Mouse (Mus musculus) neural tube, embryonic 11.5 days (tissue): ENCODE measurements around the gene Klrg1. TPM values are rescaled to one million over a fixed set of nuclear protein-coding genes. Genes with fewer than 3 reads are reported as not detected.

Experiments used
- ATAC-seq: fragments of 200-750 bp; cut with Nextera tagmentation; 2 replicates; pipeline ENCODE4 v1.8.0; 2017; ENCODE audit warnings: moderate number of reproducible peaks, mild to moderate bottlenecking, moderate TSS enrichment, moderate library complexity; ENCODE audit not compliant: insufficient read depth, low FRiP score, low TSS enrichment
- DNase-seq: peaks from one replicate; pipeline ENCODE4 v3.0.0-alpha.2; 2015; ENCODE audit warnings: low spot score
- H3K27ac ChIP-seq: fragments of 300-500 bp; sonication (generic); 2 replicates; pipeline ENCODE4 v1.5.1; 2014; ENCODE audit warnings: low read depth, mild to moderate bottlenecking, low read length
- H3K27me3 ChIP-seq: fragments of 300-500 bp; sonication (generic); 2 replicates; pipeline ENCODE4 v1.6.1; 2014; ENCODE audit warnings: mild to moderate bottlenecking, low read length, mixed read lengths; ENCODE audit not compliant: control insufficient read depth, insufficient read depth
- H3K36me3 ChIP-seq: fragments of 300-500 bp; sonication (generic); 2 replicates; pipeline ENCODE4 v1.6.1; 2014; ENCODE audit warnings: mild to moderate bottlenecking, low read length, moderate library complexity, mixed read lengths; ENCODE audit not compliant: control insufficient read depth, insufficient read depth
- H3K4me1 ChIP-seq: fragments of 300-500 bp; sonication (generic); 2 replicates; pipeline ENCODE4 v1.6.1; 2014; ENCODE audit warnings: low read length, mixed read lengths; ENCODE audit not compliant: control insufficient read depth, insufficient read depth
- H3K4me2 ChIP-seq: fragments of 300-500 bp; sonication (generic); 2 replicates; pipeline ENCODE4 v1.6.1; 2014; ENCODE audit warnings: low read depth, mild to moderate bottlenecking, moderate library complexity
- H3K4me3 ChIP-seq: fragments of 300-500 bp; sonication (generic); 2 replicates; pipeline ENCODE4 v1.5.1; 2014; ENCODE audit warnings: low read depth, low read length
- H3K9ac ChIP-seq: fragments of 300-500 bp; sonication (generic); 2 replicates; pipeline ENCODE4 v1.6.1; 2014; ENCODE audit warnings: mild to moderate bottlenecking, low read length
- H3K9me3 ChIP-seq: fragments of 300-500 bp; sonication (generic); 2 replicates; pipeline ENCODE4 v1.6.1; 2016; ENCODE audit warnings: low read length; ENCODE audit not compliant: control insufficient read depth
- WGBS: fragments of 180-500 bp; shearing (Covaris S2); extraction: QIAGEN DNeasy Blood & Tissue Kit; methylation state at CpG from one replicate; pipeline ENCODE4 v1.1.7; 2014; 5-methylcytosine and 5-hydroxymethylcytosine counted together
- polyA plus RNA-seq: library from polyadenylated mRNA; unstranded; fragments of >200 nt; fragmentation: Nextera tagmentation; extraction: Ambion mirVana; gene quantifications from 2 replicates; pipeline ENCODE4 v1.2.1, GENCODE M21; 2014

Gene Klrg1
- polyA plus RNA-seq, 1 experiment from 2014 or later = not detected

- ATAC-seq = no peak
Observed at GRCm38 (mm10) chr6:122289313-122289712, 6.6 kb upstream of the Klrg1 start.

GRCm38 (mm10) chr6:122288263-122288662 is 5.6 kb upstream of the Klrg1 start:
- no peaks in the 10 kb centered on the region for H3K4me1 ChIP-seq
- no peak for DNase-seq
- H3K27ac ChIP-seq = no peak overlapping the region
- no peak for ATAC-seq
- no peak overlapping the region for H3K4me2 ChIP-seq
- no peaks in the 10 kb centered on the region for H3K27me3 ChIP-seq
- WGBS = 48% methylated on average over 1 of the region's 1 CpGs
- H3K36me3 ChIP-seq = no peaks in the 10 kb centered on the region
- no peaks in the 10 kb centered on the region for H3K9me3 ChIP-seq
- H3K9ac ChIP-seq = no peak overlapping the region
- no peak overlapping the region for H3K4me3 ChIP-seq

More at GRCm38 (mm10) chr6:122289313-122289712, 6.6 kb upstream of the Klrg1 start:
- H3K4me1 ChIP-seq = no peaks in the 10 kb centered on the region
- no peak overlapping the region for H3K9ac ChIP-seq
- 65% methylated on average over 1 of the region's 1 CpGs for WGBS
- DNase-seq = no peak
- H3K4me2 ChIP-seq = no peak overlapping the region
- H3K36me3 ChIP-seq = no peaks in the 10 kb centered on the region
- no peak overlapping the region for H3K27ac ChIP-seq
- no peak overlapping the region for H3K4me3 ChIP-seq
- H3K9me3 ChIP-seq = no peaks in the 10 kb centered on the region
- H3K27me3 ChIP-seq = no peaks in the 10 kb centered on the region

- no peak overlapping the region for H3K4me3 ChIP-seq
- H3K9ac ChIP-seq = no peak overlapping the region
- no peak for DNase-seq
- H3K4me1 ChIP-seq = no peaks in the 10 kb centered on the region
- H3K27me3 ChIP-seq = no peaks in the 10 kb centered on the region
- no peaks in the 10 kb centered on the region for H3K9me3 ChIP-seq
- no peaks in the 10 kb centered on the region for H3K36me3 ChIP-seq
- no peak for ATAC-seq
- H3K4me2 ChIP-seq = no peak overlapping the region
- WGBS = 95% methylated on average over 1 of the region's 1 CpGs
- no peak overlapping the region for H3K27ac ChIP-seq
Observed at GRCm38 (mm10) chr6:122284823-122285222, 2.1 kb upstream of the Klrg1 start.

GRCm38 (mm10) chr6:122284304-122284703 is 1.6 kb upstream of the Klrg1 start:
- WGBS = 86% methylated on average over 4 of the region's 4 CpGs
- Histone ChIP-seq H3K27me3 (no peaks in the 10 kb centered on the region), H3K27ac (no peak overlapping the region), H3K36me3 (no peaks in the 10 kb centered on the region), H3K9ac (no peak overlapping the region), H3K4me3 (no peak overlapping the region), H3K4me2 (no peak overlapping the region), H3K9me3 (no peaks in the 10 kb centered on the region), H3K4me1 (no peaks in the 10 kb centered on the region)
- ATAC-seq = no peak
- DNase-seq = no peak

- no peak overlapping the region for H3K9ac ChIP-seq
- no peaks in the 10 kb centered on the region for H3K4me1 ChIP-seq
- ATAC-seq = no peak
- H3K4me3 ChIP-seq = no peak overlapping the region
- no peaks in the 10 kb centered on the region for H3K9me3 ChIP-seq
- no peak overlapping the region for H3K4me2 ChIP-seq
- no peak for DNase-seq
- no peak overlapping the region for H3K27ac ChIP-seq
- no peaks in the 10 kb centered on the region for H3K36me3 ChIP-seq
- no peaks in the 10 kb centered on the region for H3K27me3 ChIP-seq
- WGBS = 87% methylated on average over 2 of the region's 2 CpGs
Observed at GRCm38 (mm10) chr6:122283429-122283828, 747 bp upstream of the Klrg1 start.

- no peaks in the 10 kb centered on the region for H3K4me1 ChIP-seq
- H3K4me3 ChIP-seq = no peak overlapping the region
- no peak for ATAC-seq
- no peaks in the 10 kb centered on the region for H3K27me3 ChIP-seq
- H3K9ac ChIP-seq = no peak overlapping the region
- WGBS = 90% methylated on average over 7 of the region's 7 CpGs
- H3K9me3 ChIP-seq = no peaks in the 10 kb centered on the region
- no peak overlapping the region for H3K4me2 ChIP-seq
- no peak overlapping the region for H3K27ac ChIP-seq
- H3K36me3 ChIP-seq = no peaks in the 10 kb centered on the region
- no peak for DNase-seq
Observed at GRCm38 (mm10) chr6:122276565-122276964, 6.1 kb downstream of the Klrg1 start.

- 72% methylated on average over 5 of the region's 5 CpGs for WGBS
- Histone ChIP-seq H3K36me3 (no peaks in the 10 kb centered on the region), H3K9me3 (no peaks in the 10 kb centered on the region), H3K4me1 (no peaks in the 10 kb centered on the region), H3K4me2 (no peak overlapping the region), H3K27me3 (no peaks in the 10 kb centered on the region), H3K9ac (no peak overlapping the region), H3K4me3 (no peak overlapping the region), H3K27ac (no peak overlapping the region)
- no peak for DNase-seq
- ATAC-seq = no peak
Observed at GRCm38 (mm10) chr6:122274546-122274945, 8.1 kb downstream of the Klrg1 start.

GRCm38 (mm10) chr6:122270152-122270551 is 12.5 kb downstream of the Klrg1 start:
- H3K4me2 ChIP-seq = no peak overlapping the region
- H3K27me3 ChIP-seq = no peaks in the 10 kb centered on the region
- no peak for ATAC-seq
- H3K9ac ChIP-seq = no peak overlapping the region
- H3K36me3 ChIP-seq = no peaks in the 10 kb centered on the region
- H3K4me3 ChIP-seq = no peak overlapping the region
- H3K27ac ChIP-seq = no peak overlapping the region
- no peaks in the 10 kb centered on the region for H3K9me3 ChIP-seq
- no peak for DNase-seq
- WGBS = 85% methylated on average over 11 of the region's 11 CpGs
- no peaks in the 10 kb centered on the region for H3K4me1 ChIP-seq

- H3K27me3 ChIP-seq = no peaks in the 10 kb centered on the region
- H3K36me3 ChIP-seq = no peaks in the 10 kb centered on the region
- whole genome bisulfite sequencing = 90% methylated on average over 4 of the region's 4 CpGs
- no peak overlapping the region for H3K9ac ChIP-seq
- no peaks in the 10 kb centered on the region for H3K9me3 ChIP-seq
- H3K4me2 ChIP-seq = no peak overlapping the region
- no peak overlapping the region for H3K4me3 ChIP-seq
- no peak overlapping the region for H3K27ac ChIP-seq
- ATAC-seq (no peak), DNase-seq (no peak)
- H3K4me1 ChIP-seq = no peaks in the 10 kb centered on the region
Observed at GRCm38 (mm10) chr6:122269170-122269569, 13.5 kb downstream of the Klrg1 start.
